Mouse (Mus musculus): Measurements from ENCODE around the gene Scn1b.

Gene Scn1b

GRCm38 (mm10) chr7:31114646-31115045, 12.2 kb downstream of the Scn1b start:
- no peaks in the 10 kb centered on the region for H3K36me3 ChIP-seq (ENCODE audit: control insufficient read depth, insufficient read depth, low read length, poor library complexity, severe bottlenecking)
- H3K27me3 ChIP-seq (ENCODE audit: control insufficient read depth, insufficient read depth, low read length, poor library complexity, severe bottlenecking): no peaks in the 10 kb centered on the region
- DNase-seq (ENCODE audit: low read depth, low spot score): no peak

- no peak for DNase-seq (ENCODE audit: low read depth, low spot score)
- no peaks in the 10 kb centered on the region for H3K27me3 ChIP-seq (ENCODE audit: control insufficient read depth, insufficient read depth, low read length, poor library complexity, severe bottlenecking)
- no peaks in the 10 kb centered on the region for H3K36me3 ChIP-seq (ENCODE audit: control insufficient read depth, insufficient read depth, low read length, poor library complexity, severe bottlenecking)
These were observed 13.0 kb downstream of the Scn1b start for GRCm38 (mm10) chr7:31113800-31114199.

- H3K36me3 ChIP-seq (ENCODE audit: control insufficient read depth, insufficient read depth, low read length, poor library complexity, severe bottlenecking): no peaks in the 10 kb centered on the region
- DNase-seq (ENCODE audit: low read depth, low spot score): no peak
These were observed 14.8 kb downstream of the Scn1b start for GRCm38 (mm10) chr7:31112036-31112435.

GRCm38 (mm10) chr7:31110861-31111385, 15.9 kb downstream of the Scn1b start:
- peak; percentile 57 for DNase-seq (ENCODE audit: low read depth, low spot score)
- Histone ChIP-seq H3K36me3 (ENCODE audit: control insufficient read depth, insufficient read depth, low read length, poor library complexity, severe bottlenecking) (no peaks in the 10 kb centered on the region), H3K27me3 (ENCODE audit: control insufficient read depth, insufficient read depth, low read length, poor library complexity, severe bottlenecking) (no peaks in the 10 kb centered on the region)

More at GRCm38 (mm10) chr7:31112036-31112435, 14.8 kb downstream of the Scn1b start:
- H3K27me3 ChIP-seq (ENCODE audit: control insufficient read depth, insufficient read depth, low read length, poor library complexity, severe bottlenecking): no peaks in the 10 kb centered on the region

- H3K27me3 ChIP-seq (ENCODE audit: control insufficient read depth, insufficient read depth, low read length, poor library complexity, severe bottlenecking): no peaks in the 10 kb centered on the region
- H3K36me3 ChIP-seq (ENCODE audit: control insufficient read depth, insufficient read depth, low read length, poor library complexity, severe bottlenecking): no peaks in the 10 kb centered on the region
- no peak for DNase-seq (ENCODE audit: low read depth, low spot score)
These were observed 17.0 kb downstream of the Scn1b start for GRCm38 (mm10) chr7:31109796-31110195.

GRCm38 (mm10) chr7:31109091-31109490, 17.7 kb downstream of the Scn1b start:
- DNase-seq (ENCODE audit: low read depth, low spot score): no peak
- no peaks in the 10 kb centered on the region for H3K27me3 ChIP-seq (ENCODE audit: control insufficient read depth, insufficient read depth, low read length, poor library complexity, severe bottlenecking)
- H3K36me3 ChIP-seq (ENCODE audit: control insufficient read depth, insufficient read depth, low read length, poor library complexity, severe bottlenecking): no peaks in the 10 kb centered on the region

- H3K27me3 ChIP-seq (ENCODE audit: control insufficient read depth, insufficient read depth, low read length, poor library complexity, severe bottlenecking): no peaks in the 10 kb centered on the region
- no peak for DNase-seq (ENCODE audit: low read depth, low spot score)
These were observed 19.0 kb downstream of the Scn1b start for GRCm38 (mm10) chr7:31107781-31108180.

GRCm38 (mm10) chr7:31106166-31106565, 20.6 kb downstream of the Scn1b start:
- peak; percentile 28 for DNase-seq (ENCODE audit: low read depth, low spot score)
- H3K27me3 ChIP-seq (ENCODE audit: control insufficient read depth, insufficient read depth, low read length, poor library complexity, severe bottlenecking): no peaks in the 10 kb centered on the region
- H3K36me3 ChIP-seq (ENCODE audit: control insufficient read depth, insufficient read depth, low read length, poor library complexity, severe bottlenecking): no peaks in the 10 kb centered on the region

More at GRCm38 (mm10) chr7:31107781-31108180, 19.0 kb downstream of the Scn1b start:
- no peaks in the 10 kb centered on the region for H3K36me3 ChIP-seq (ENCODE audit: control insufficient read depth, insufficient read depth, low read length, poor library complexity, severe bottlenecking)

- DNase-seq (ENCODE audit: low read depth, low spot score): peak; percentile 29
- no peaks in the 10 kb centered on the region for H3K36me3 ChIP-seq (ENCODE audit: control insufficient read depth, insufficient read depth, low read length, poor library complexity, severe bottlenecking)
- H3K27me3 ChIP-seq (ENCODE audit: control insufficient read depth, insufficient read depth, low read length, poor library complexity, severe bottlenecking): no peaks in the 10 kb centered on the region
These were observed 21.6 kb downstream of the Scn1b start for GRCm38 (mm10) chr7:31105061-31105768.

- DNase-seq (ENCODE audit: low read depth, low spot score): no peak
- H3K27me3 ChIP-seq (ENCODE audit: control insufficient read depth, insufficient read depth, low read length, poor library complexity, severe bottlenecking): no peaks in the 10 kb centered on the region
These were observed 26.0 kb downstream of the Scn1b start for GRCm38 (mm10) chr7:31100786-31101185.

GRCm38 (mm10) chr7:31099612-31099982, 27.2 kb downstream of the Scn1b start:
- H3K27me3 ChIP-seq (ENCODE audit: control insufficient read depth, insufficient read depth, low read length, poor library complexity, severe bottlenecking): no peaks in the 10 kb centered on the region
- DNase-seq (ENCODE audit: low read depth, low spot score): no peak
- no peaks in the 10 kb centered on the region for H3K36me3 ChIP-seq (ENCODE audit: control insufficient read depth, insufficient read depth, low read length, poor library complexity, severe bottlenecking)

More at GRCm38 (mm10) chr7:31100786-31101185, 26.0 kb downstream of the Scn1b start:
- no peaks in the 10 kb centered on the region for H3K36me3 ChIP-seq (ENCODE audit: control insufficient read depth, insufficient read depth, low read length, poor library complexity, severe bottlenecking)

GRCm38 (mm10) chr7:31098697-31099611, 27.8 kb downstream of the Scn1b start:
- no peaks in the 10 kb centered on the region for H3K27me3 ChIP-seq (ENCODE audit: control insufficient read depth, insufficient read depth, low read length, poor library complexity, severe bottlenecking)
- no peak for DNase-seq (ENCODE audit: low read depth, low spot score)
- H3K36me3 ChIP-seq (ENCODE audit: control insufficient read depth, insufficient read depth, low read length, poor library complexity, severe bottlenecking): no peaks in the 10 kb centered on the region

- peak; percentile 94 for DNase-seq (ENCODE audit: low read depth, low spot score)
- Histone ChIP-seq H3K27me3 (ENCODE audit: control insufficient read depth, insufficient read depth, low read length, poor library complexity, severe bottlenecking) (no peaks in the 10 kb centered on the region), H3K36me3 (ENCODE audit: control insufficient read depth, insufficient read depth, low read length, poor library complexity, severe bottlenecking) (no peaks in the 10 kb centered on the region)
These were observed 29.1 kb downstream of the Scn1b start for GRCm38 (mm10) chr7:31097583-31098248.

GRCm38 (mm10) chr7:31096892-31097564, 29.8 kb downstream of the Scn1b start:
- no peak for DNase-seq (ENCODE audit: low read depth, low spot score)
- Histone ChIP-seq H3K36me3 (ENCODE audit: control insufficient read depth, insufficient read depth, low read length, poor library complexity, severe bottlenecking) (no peaks in the 10 kb centered on the region), H3K27me3 (ENCODE audit: control insufficient read depth, insufficient read depth, low read length, poor library complexity, severe bottlenecking) (no peaks in the 10 kb centered on the region)

All from splenic B cell, adult 2 months (primary cell).